Mouse (Mus musculus): ENCODE data around the gene Esrrg.
A peak's percentile ranks its signal among the peaks of the same experiment; 100 is the strongest.

Gene Esrrg

DNA sequence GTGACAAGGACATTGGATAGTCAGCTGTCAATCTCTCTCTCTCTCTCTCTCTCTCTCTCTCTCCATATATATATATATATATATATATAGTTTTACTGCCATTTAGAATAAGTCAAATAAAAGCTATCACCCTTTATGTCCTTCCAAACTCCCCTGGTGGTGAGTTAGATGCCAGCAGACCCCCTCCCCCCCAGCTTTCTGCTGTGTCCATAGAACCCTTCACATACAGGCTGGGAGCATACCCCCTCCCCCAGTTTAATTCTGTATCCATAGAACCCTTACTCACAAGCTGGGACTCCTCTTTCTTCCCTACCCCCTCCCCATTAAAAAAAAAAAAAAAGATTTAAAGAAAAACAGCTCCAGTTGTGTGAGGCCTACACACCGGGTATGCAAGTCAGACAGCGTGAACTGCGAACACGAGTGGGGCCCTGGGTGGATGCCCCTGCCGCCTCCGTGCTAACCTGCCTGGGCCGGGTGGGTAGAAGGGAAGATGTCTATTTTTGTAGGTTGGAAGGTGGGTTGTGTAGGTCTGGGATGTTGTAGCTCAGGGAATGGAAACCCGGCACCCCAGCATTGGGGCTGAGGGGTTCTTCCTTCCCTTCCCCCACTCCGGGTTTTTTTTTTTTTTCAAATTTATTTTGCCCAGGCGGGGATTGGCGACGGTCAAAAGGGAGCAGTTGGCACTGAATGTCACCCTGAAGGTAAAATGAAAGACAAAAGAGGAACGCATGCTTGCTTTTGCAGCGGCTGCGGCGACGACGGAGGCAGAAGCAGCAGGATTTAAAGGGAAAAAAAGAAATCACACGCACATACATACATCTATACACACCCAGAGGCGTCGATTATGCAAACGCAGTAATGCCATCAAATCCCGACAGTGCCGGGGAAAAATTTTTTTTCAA is 42.4 kb downstream of the Esrrg start:
- DNase-seq = no peak

DNA sequence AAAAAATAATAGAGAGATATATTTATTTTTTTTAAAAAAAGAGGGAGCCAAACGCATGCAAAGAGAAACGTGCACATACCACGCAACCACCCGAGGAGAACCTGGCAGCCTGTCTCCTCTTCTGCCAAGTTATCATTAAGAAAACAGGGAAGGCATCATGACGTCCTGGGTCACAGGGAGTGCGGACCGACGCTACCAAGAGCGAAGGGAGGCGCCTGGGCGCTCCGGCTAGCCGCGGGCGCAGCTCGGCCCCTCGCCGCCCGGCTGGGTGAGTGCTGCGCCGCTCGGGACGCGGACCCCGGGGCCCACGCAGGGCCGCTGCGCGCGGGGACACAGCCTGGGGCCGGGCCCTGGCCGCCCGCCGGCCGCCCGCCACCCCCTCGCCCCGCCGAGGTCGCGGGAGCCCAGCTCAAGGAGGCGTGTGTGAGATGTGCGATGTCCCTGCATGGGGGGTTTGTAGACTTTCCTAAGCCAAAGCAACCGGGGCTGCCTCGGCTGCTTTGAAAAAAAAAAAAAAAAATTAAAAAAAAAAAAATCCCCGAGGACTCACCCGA is 43.2 kb downstream of the Esrrg start:
- DNase-seq = peak; percentile 16

DNA sequence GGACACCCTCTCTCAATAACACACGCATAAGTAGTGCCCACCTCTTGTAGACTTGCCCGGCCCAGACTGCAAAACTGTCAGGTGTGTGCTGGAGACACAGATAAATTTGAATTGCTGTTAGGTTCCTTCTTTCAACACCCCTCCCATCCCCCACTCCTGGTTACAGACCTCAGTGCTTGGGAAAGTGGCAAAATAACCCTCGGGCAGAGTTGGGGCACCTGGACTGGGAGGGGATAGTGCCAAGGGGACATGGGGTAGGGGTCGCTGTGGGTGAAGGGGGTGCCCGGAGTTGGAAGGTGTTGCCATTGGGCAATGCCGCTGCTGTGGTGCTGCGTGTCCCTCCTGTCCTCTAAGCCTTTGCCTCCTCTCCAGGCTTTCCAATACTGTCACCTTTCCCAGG is 43.9 kb downstream of the Esrrg start:
- DNase-seq = no peak

DNA sequence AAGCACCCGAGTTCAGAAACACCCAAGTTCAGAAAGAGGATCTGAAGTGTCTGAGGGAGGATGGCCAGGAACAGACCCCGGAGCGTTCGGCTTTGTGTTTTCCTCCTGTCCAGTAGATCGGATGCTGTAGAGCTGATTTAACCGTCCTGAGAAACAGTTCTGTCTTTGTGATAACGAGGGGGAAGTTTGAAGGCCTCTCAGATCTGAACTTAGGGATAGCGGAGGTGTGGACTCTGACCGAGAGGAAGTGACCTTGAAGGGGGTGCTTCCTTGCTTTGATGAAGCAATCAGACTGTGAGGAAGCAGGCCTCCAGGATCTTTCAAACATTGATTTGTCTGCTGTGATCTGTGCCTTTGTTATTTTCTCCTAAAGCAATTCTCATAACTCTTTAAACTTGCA is 44.8 kb downstream of the Esrrg start:
- DNase-seq = no peak

DNA sequence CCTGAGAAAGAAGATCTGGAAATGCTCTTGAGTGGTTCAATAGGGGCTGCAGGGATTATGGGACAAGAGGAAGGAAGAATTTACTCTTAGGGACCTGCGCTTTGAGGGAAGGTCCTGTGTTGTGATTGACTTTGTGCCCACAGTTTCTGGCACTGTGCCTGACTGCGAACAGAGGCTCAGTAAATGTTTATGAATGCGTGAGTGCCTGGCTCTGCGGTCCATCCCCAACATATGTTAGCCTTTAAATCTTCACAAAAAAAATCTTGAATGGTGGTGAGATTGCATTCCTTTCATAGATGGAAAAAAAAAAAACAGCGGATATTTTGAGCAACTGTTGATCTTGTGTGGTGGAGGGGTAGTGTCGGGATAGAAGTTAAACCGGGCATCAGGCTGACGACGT is 52.4 kb downstream of the Esrrg start:
- no peak for DNase-seq

DNA sequence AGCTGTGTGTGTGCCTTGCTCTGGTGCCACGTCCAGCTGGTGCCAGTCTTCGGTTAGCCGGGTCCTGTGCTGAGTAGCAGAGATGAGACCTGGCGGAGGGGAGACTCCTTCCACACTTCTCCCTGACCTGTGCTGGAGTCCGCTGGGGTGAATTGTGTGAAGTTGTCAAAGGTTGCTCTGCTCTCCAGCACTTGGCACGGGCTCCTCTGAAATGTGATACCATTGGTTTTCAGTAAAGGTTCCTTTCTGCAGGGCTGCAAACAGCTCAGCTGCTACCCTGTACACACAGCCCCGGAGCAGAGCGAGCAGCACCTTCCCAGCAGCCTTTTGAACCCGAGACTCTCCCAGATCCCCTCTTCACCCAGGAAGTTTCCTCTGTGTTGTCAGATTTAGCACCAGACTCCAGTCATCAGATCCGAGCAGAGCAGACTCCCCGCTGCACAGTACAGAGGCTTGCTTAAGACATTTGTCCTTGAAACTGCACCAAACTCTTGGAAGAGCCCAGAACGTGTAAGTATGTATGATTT is 53.6 kb downstream of the Esrrg start:
- no peak for DNase-seq

DNA sequence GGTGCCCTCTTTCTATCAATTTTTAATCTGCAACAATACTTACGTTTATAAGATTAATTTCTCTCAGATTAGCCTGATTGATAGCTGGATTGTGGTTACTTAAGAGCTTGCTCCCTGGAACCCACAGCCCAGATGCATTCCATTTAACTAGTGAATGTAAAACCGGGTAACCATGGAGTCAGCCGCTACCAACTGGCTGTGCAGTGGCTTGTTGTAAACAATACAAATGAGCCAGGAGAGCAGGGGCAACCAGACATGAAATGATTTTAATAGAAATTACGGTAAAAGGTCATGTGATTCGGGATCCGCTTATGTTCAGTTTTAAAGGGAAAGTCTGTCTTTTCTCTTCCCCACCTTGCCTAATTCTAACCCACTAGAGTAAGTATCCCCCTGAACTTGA is 54.8 kb downstream of the Esrrg start:
- DNase-seq = no peak

DNA sequence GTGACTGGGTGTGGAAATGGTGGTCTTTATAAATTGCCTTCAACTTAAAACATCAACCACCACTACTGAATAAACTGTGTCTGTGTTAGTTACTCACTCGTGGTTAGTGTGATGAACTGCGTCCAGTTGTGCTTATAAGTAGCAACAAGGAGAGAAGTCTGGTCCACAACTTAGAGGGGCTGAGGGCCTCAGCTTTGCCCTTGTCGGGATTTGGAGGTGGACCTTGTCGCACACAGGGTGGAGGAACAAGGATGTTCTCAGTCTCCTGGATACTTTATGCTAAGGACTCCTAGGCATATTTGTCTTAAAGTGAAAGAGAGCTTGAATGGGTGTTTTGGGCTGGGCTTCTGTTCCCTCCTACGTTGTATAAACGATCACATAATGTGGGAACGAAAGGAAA is 55.7 kb downstream of the Esrrg start:
- DNase-seq = no peak

DNA sequence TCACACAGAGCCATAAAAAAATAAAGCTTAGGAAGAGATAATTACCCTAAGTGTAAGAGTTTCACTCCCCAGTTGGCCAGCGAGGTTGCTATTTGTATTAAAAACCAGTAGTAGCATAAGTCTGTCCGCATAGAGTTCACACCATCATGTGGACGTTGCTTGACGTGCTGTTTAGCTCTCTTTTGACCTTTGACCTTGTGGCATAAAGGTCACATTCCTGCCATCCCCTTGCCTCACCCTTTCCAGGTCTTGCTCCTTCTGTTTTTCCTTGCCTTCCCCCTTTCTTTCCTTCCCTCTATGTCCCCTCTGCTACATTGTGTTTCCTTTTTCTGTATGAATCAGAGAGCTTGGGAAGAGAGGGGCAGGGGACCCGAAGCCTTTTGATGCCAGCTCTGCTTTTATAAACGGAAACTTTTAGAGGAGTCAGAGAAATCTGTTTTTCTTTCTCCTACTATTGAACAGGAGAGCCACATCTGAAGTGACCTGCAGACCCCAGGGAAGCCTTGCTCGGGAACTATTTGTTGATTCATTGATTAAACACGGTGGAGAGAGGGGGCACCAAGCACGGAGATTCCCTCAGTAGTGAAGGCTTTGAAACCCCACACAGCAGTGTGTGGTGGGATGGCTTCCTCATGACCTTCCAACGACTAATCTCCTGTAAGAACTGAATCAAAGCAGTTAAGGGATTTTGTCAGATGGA is 57.5 kb downstream of the Esrrg start:
- DNase-seq = no peak

DNA sequence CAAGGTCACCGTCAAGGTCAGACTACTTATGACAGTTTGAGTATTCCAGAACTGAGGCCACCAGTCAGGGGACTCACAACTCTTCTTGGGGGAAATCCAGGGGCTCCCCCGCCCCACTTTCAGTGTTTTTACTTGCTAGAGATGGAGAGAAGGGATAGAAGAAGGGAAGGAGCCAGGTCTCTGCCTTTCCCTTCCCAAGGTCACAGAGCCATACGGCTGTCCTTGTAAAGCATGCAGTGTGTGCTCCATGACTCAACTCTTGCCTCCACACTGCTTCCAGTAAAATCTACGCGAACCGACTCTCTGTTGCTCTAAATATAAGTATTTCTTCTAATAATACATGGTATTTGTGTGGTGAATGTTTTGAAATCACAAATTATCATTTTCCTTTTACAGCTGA is 61.2 kb downstream of the Esrrg start:
- DNase-seq = no peak

DNA sequence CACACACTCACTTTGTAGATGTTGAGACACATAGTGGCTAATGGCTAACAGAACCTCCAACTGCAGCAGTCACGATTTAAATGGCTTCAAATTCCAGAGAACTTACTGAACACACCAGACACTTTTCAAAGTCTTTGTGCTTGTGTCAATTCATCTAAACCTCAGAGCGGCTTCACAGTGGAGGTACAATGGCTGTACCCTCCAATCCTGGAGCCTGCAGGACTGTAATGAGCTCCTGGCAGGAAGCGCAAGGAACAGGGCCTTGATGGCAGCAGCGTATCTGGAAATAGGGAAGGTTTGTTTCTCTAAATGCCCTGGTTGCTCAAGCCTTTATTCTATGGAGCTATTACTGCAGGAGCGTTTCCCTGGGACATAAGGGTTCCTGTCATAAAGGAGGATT is 63.9 kb downstream of the Esrrg start:
- no peak for DNase-seq

DNA sequence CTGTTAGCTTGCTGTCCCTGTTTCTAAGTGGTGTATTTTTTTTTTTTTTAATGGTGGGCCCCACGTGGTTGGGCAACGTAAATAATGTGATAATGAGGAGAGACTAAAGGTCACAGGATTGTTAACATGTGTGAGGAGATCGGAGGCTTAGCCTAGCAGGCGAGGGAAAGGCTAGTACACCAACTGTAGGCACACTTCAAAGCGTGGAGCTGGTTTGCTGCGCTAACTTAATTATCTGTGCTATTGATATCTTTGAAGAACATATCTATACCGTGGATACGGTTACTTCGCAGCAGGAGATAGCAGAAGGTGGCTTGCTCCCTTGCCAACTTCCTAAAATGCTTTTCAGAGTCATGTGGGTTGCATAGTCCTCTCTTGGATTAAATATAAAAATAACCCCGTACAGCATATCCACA is 66.2 kb downstream of the Esrrg start:
- DNase-seq = no peak

DNA sequence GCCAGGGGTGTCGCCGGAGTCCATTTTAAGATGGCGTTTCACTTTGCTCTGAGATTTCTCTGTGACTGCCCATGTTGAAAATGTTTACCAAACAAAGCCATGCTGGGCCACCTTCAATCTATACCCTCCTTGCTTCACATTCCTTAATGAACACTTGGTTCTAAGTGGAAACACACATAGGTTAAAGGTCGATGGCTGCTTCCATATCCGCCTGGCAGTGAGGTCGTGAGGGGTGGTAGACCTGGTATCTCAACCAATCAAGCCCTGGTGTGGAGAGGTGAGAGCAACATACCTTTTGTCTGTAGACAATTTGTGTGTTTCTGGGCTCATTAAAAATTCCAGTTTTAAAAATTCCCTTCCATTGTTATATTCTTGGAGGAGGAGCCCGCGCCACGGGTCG is 68.0 kb downstream of the Esrrg start:
- DNase-seq = no peak

DNA sequence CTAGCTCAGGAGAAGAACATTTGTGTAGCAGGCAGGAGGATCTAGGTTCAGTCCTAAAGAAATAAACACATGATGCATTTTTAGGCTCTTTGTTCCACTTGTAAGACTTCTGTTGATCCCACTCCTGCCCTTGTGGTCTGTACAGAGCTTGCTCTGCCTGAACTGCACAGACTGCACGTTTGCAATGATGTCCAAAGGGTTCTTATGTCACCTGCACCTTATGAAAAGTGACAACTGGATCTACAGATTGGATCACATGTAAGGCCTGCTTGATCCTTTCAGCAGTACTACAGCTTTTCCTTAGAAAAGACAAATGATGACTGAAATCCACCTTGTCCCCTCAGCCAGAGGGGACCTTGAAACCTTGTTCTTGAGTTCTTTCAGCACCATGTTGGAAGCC is 70.7 kb downstream of the Esrrg start:
- DNase-seq = no peak

DNA sequence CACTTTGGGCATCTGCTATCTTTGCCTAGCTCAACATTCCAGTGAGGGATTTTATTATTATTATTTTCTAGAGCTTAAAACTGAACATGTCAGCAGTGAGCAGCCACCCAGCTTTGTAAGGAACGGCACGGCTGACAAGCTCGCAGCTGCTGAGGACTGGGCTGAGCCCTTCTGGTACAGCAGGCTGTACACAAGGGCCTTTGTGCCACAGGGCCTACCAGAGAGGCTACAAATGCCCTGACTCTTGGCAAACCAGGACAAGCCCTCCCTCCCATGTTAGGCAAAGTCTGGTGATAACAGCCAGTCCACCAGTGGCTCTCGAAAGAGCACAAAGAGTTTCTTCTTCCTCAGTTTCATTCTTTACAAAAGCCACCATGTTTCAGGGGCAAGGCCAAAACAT is 75.9 kb downstream of the Esrrg start:
- no peak for DNase-seq

DNA sequence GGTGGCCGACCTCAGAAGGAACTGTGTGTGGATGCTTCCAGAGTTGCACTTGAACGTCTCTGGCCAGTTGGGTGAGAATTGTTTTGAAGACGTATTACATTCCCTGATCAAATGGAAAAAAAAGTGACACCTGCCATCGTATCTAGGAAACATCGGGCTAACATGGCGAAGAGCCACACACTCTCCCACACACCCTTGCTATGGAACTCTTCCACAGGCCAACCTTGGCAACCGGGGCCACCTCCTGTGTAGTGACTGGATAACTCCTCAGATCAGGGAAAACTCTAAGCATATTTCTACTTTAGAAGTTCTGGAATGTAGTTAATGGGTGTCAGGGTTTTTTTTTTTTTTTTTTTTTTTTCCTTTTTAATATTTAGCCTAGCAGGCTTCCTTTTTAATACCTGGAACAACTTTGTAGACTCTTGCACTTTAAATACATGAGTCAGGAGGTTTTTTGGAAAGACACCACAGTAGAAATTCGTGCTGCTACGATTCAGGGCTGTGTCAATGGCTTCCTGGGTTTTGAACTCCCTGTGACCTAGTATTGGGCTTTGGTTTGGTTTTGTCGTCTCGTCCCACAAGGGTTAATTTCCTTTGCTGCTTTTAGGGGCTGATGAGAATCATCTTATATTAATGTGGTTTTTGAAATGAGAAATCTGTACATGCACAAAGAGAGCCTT is 83.4 kb downstream of the Esrrg start:
- DNase-seq = no peak

DNA sequence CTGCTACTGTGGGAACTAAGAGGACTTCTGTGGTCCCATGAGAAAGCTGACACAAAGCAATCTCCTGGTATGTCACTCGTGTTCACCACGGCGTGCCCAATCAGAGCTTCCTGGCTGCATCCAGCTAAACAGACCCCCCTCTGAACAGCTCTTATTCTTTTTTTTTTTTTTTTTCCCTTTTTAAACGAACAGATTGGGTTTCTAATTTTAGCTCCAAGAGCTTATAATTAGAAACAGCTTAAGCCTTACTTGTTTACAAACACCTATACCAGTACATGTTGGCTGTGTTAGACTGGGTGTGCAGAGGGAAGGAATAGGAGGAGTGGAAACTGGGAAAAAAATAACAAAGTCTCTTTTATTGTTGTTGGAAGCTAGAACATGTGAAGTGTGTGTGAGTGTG is 86.3 kb downstream of the Esrrg start:
- no peak for DNase-seq

DNA sequence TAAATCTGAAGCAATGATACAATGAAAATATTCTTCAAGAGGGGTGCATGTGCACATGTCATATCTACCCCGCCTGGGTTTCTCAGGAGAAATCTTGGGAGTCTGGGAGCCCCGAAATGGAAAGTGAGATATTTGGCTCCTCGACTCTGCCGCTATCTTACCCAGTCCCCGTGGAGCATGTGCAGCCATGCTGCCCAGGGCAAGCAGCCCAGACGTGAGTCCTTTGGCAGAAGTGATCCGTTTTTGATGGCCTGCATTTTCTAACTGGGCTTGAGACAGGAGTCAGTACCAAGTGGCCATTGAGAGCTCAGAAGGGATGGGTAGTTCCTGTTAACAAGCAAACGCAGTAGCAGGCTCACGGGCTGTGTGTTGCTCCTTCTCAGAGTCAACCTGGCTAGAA is 89.6 kb downstream of the Esrrg start:
- no peak for DNase-seq

DNA sequence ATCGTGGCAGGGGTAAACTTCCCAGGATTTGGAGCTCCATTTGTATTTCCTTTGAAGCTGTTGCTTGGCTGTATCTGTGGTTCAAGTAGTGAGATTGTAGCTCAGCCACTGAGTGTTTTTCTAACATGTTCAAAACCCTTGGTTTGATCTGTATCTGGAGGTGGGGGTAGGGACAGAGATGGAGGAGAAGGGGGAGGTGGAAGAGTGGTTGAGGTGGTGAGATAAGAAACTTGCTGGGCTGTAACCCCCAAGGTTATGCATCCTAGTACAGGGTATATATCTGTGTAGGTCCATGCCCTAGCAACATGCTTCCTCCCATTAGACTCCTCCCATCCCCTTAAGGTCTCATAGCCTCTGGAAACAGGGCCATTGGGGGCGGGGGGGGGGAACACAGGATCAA is 92.4 kb downstream of the Esrrg start:
- DNase-seq = no peak

DNA sequence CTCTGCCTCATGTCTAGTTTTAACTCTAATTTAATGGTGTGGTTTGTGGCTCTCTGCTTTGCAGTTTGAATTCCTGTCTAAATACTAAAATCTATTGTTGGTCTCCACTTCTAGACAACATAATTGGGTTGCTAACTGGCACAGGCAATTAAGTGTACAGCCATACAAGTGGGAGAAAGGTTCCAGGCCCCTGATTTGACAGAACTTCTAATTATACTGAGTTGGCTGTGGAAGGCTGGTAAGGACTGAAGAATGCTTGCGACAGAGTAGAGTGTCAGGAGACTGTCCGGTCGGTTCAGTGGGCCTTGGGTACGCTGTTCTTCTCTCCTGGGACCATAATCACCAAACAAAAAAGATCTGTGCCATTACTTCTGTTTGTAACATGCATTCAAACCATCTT is 96.3 kb downstream of the Esrrg start:
- DNase-seq = no peak

DNA sequence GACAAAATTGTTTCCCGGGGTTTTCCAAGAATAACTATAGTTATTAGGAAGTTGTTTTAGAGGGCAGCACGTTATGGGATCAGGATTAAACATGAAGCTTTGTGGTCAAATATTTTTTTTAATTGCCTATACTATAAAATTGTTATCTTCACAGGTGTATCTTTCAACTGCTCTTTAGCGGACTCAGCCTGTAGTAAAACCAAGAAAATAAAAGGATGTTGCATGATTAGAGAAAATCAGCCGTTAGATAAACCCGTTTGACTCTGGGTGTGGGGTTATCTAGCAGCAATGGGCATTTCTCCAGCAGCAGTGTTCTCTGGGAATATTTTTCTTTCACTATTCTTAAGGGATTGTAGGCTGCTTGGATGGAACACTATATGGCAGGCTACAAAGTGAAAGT is 96.8 kb downstream of the Esrrg start:
- no peak for DNase-seq

DNA sequence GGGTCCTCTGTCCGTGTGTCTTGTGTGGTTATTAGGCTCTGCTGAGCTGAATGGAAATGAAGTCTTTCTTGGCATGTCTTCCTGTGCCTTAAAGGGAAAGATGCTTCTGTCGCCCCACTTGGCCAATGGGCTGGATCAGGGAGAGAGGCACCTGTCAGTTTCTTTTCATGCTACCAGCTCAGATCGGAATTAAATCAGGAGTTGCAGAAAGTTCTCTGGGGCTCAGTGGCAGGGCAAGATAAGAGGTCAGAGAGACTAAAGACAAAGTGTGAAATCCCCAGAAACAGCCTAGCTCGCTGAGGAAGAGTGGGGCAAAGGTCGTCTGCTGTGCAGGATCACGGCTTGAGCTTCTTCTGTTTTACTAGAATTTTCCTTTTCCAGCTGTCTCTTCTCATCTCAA is 97.5 kb downstream of the Esrrg start:
- DNase-seq = no peak

DNA sequence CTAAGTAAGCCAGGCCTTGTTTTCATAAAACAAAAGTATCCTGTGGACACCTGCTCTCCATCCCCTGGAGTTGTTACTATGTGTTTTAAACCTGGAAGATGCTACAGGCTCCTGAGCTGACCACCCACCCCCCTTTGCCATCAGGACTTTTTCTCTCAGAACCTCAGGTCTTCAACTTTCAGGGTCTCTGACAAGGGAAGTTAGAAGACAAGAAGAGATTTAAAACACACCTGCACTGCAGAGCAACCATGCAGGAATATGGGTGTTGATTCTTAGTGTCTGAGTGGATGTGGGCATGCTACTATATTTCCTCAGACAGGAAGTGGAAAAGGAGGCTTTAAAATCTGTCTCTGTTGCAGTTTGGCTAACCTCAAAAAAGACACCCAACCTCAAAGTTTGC is 98.6 kb downstream of the Esrrg start:
- DNase-seq = no peak

All from liver (tissue).